Mouse (Mus musculus) hindbrain, embryonic 16.5 days (tissue): ENCODE measurements at regions not wholly inside any gene's neighbourhood (a gene's known extent, or its start where the extent isn't known, plus 50 kb on each side); places are given as distances from the start of the nearest gene placed in this dataset.

Experiments used
- ATAC-seq: fragments of 200-750 bp; cut with Nextera tagmentation; 2 replicates; pipeline ENCODE4 v1.8.0; 2017; ENCODE audit warnings: moderate TSS enrichment, moderate library complexity
- H3K27ac ChIP-seq: fragments of 300-500 bp; sonication (generic); 2 replicates; pipeline ENCODE4 v1.5.1; 2014; ENCODE audit warnings: low read depth, mild to moderate bottlenecking, control low read depth, low read length, moderate library complexity
- H3K27me3 ChIP-seq: fragments of 300-500 bp; sonication (generic); replicated peaks from 2 replicates; pipeline ENCODE4 v1.6.1; 2014; ENCODE audit warnings: low read length; ENCODE audit not compliant: control insufficient read depth, insufficient read depth
- H3K36me3 ChIP-seq: fragments of 300-500 bp; sonication (generic); 2 replicates; pipeline ENCODE4 v1.6.1; 2014; ENCODE audit warnings: mild to moderate bottlenecking, low read length, moderate library complexity, mixed read lengths; ENCODE audit not compliant: control insufficient read depth, insufficient read depth
- H3K4me1 ChIP-seq: fragments of 300-500 bp; sonication (generic); 2 replicates; pipeline ENCODE4 v1.6.1; 2014; ENCODE audit warnings: low read depth, low read length; ENCODE audit not compliant: control insufficient read depth, insufficient read depth
- H3K4me2 ChIP-seq: fragments of 300-500 bp; sonication (generic); 2 replicates; pipeline ENCODE4 v1.6.1; 2014; ENCODE audit warnings: mild to moderate bottlenecking, low read length, control low read depth, moderate library complexity
- H3K4me3 ChIP-seq: fragments of 300-500 bp; sonication (generic); 2 replicates; pipeline ENCODE4 v1.5.1; 2014; ENCODE audit warnings: mild to moderate bottlenecking, low read length, control low read depth, moderate library complexity
- H3K9ac ChIP-seq: fragments of 300-500 bp; sonication (generic); 2 replicates; pipeline ENCODE4 v1.6.1; 2014; ENCODE audit warnings: low read depth, mild to moderate bottlenecking, control low read depth, low read length, moderate library complexity
- H3K9me3 ChIP-seq: fragments of 300-500 bp; sonication (generic); 2 replicates; pipeline ENCODE4 v1.6.1; 2014; ENCODE audit warnings: mild to moderate bottlenecking, low read length, moderate library complexity; ENCODE audit not compliant: control insufficient read depth
- WGBS: fragments of 180-500 bp; shearing (Covaris S2); extraction: QIAGEN DNeasy Blood & Tissue Kit; methylation state at CpG from one replicate; pipeline ENCODE4 v1.1.7; 2014; 5-methylcytosine and 5-hydroxymethylcytosine counted together

DNA sequence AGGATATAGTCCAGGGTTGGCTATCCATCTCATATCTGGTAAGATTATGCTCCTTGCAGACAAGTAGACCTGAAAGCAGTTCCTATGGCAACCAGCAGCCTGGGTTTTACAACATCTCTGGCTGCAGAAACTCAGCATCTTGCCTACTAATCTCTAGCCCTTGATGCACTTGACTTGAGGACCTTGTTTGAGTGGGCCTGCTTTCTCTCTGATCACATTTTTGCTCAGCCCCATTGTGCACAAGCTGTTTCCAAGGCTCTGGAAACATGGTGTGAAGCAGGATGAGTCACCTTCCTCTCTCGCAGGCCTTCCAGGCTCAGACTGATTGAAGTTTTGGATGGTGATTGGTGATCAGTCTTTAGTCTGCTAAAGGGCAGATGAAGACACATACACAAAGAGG is 224.4 kb upstream of the Eef2kmt start:
- 91% methylated on average over 1 of the region's 1 CpGs for WGBS
- H3K4me3 ChIP-seq: no peak overlapping the region
- peaks cover 4% of the 10 kb centered on the region; the same call in 1 of the 2 replicates for H3K4me1 ChIP-seq
- H3K27ac ChIP-seq: no peak overlapping the region
- H3K36me3 ChIP-seq: no peaks in the 10 kb centered on the region
- H3K9ac ChIP-seq: no peak overlapping the region
- no peaks in the 10 kb centered on the region; the same call in 1 of the 2 replicates for H3K27me3 ChIP-seq
- no peak for ATAC-seq
- no peak overlapping the region for H3K4me2 ChIP-seq
- H3K9me3 ChIP-seq: no peaks in the 10 kb centered on the region

DNA sequence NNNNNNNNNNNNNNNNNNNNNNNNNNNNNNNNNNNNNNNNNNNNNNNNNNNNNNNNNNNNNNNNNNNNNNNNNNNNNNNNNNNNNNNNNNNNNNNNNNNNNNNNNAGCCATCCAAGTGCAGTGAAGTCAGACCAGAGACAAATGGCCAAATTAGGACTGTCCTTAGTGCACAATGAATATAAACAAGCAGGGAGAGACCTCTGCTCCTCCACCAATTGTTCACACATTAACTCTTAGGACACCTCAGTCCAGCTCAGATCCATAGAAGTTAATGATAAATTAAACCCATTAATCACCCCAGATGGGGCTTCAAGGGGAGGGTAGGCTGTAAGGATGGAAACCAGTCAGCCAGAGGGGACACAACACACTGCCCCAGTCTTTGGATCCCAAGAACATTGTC is 223.2 kb upstream of the Eef2kmt start:
- Histone ChIP-seq H3K36me3 (no peaks in the 10 kb centered on the region), H3K4me1 (peaks cover 6% of the 10 kb centered on the region), H3K27ac (no peak overlapping the region), H3K4me2 (no peak overlapping the region), H3K27me3 (no peaks in the 10 kb centered on the region; the same call in 1 of the 2 replicates), H3K9ac (no peak overlapping the region), H3K4me3 (no peak overlapping the region), H3K9me3 (no peaks in the 10 kb centered on the region)
- ATAC-seq: no peak

DNA sequence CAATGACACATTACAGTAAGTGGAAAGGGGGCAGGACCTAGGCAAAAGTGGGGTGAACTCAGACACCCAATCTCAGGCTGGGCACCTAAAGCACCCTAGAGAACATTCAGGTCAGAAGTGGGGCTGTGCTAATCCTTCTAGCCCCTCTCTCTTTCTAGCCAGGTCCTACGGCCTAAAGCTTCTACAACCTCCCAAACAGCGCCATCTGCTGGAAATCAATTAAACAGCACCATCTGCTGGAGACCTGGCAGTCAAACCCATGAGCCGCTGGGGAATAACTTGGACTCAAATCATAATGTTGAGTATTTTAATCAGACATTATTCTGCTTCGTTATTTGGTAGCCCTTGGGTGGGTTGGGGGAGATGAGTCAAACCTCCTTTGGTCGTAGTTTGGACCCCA is 215.5 kb upstream of the Eef2kmt start:
- H3K27ac ChIP-seq: no peak overlapping the region
- H3K36me3 ChIP-seq: no peaks in the 10 kb centered on the region
- H3K27me3 ChIP-seq: no peaks in the 10 kb centered on the region
- no peaks in the 10 kb centered on the region for H3K9me3 ChIP-seq
- H3K4me3 ChIP-seq: no peak overlapping the region
- no peak overlapping the region for H3K4me2 ChIP-seq
- H3K9ac ChIP-seq: no peak overlapping the region
- ATAC-seq: no peak
- 19% methylated on average over 5 of the region's 5 CpGs for WGBS
- H3K4me1 ChIP-seq: peaks cover 6% of the 10 kb centered on the region

DNA sequence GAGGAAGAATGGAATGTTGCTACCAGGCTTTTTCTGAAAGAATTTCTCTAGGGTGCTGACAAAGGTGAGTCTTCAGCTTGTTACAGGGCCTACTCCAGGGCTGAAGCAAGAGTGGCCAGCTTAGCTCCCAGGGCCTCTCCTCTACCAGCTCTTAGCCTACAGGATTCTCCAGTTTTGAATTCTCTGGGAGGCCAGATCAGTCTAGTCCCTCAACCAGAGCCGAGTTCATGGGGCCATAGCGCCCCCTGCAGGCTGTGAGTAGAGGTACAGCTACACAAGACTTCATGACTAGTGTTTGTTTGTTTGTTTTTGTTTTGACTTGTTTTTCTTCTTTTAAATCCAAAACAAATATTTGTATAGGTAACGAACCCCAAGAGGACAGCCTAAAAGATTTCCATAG is 211.8 kb upstream of the Eef2kmt start:
- no peak overlapping the region for H3K4me3 ChIP-seq
- H3K4me1 ChIP-seq: no peaks in the 10 kb centered on the region
- H3K4me2 ChIP-seq: no peak overlapping the region
- H3K27me3 ChIP-seq: no peaks in the 10 kb centered on the region
- H3K27ac ChIP-seq: no peak overlapping the region
- ATAC-seq: no peak
- no peak overlapping the region for H3K9ac ChIP-seq
- no peaks in the 10 kb centered on the region for H3K9me3 ChIP-seq
- WGBS: 10% methylated on average over 3 of the region's 3 CpGs
- no peaks in the 10 kb centered on the region for H3K36me3 ChIP-seq

DNA sequence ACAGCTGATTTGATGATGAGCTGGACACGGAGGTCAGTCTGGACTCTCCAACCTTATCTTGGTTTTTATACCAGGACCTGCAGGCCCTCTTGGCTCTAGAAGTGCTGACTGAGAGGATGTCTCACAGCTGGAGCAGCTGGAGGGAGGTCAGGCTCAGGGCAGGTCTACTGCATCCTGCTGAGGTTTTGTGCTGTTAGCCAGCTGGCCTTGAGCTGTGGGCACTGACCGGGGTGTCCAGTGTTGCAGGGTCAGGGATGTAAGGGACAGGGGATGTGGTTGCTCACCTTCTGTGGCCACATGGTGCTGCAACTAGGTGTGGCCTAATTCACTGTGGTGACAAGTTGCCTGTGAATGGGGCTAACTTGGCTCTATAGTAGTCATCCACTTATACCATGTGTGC is 211.0 kb upstream of the Eef2kmt start:
- Histone ChIP-seq H3K9me3 (no peaks in the 10 kb centered on the region), H3K27me3 (no peaks in the 10 kb centered on the region), H3K36me3 (no peaks in the 10 kb centered on the region), H3K27ac (no peak overlapping the region), H3K9ac (no peak overlapping the region), H3K4me1 (no peaks in the 10 kb centered on the region), H3K4me3 (no peak overlapping the region), H3K4me2 (no peak overlapping the region)
- 70% methylated on average over 2 of the region's 2 CpGs for WGBS
- no peak for ATAC-seq

DNA sequence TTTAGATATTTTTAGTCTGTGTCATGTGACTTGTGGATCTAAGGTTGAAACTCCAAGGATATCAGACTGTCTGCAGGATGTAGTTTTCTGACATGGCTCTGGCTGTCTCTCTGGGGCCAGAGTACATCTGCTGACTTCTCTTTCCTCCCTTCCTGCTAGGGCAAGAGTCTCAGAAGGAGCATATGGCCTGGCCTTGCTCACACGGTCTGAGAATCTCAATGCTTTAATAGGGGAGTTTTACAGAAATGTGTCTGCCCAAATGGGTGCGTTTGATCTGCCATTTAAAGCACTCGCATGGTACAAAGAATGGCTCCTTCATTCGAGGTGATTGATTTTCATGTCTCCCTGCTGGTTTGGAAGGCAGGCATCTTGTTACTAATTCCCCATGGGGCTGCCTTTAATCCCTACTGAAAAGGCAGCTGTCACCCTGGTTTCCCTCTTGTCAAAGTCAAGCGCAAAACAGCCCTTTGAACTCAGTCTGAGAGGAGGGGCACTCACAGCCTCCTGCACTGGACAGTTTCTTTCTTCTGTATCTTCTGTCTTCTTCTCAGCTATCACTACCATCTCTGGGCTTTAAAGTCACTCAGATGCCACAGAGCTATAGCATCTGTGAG is 199.7 kb upstream of the Eef2kmt start:
- Histone ChIP-seq H3K27me3 (no peaks in the 10 kb centered on the region), H3K9ac (no peak overlapping the region), H3K4me1 (no peaks in the 10 kb centered on the region), H3K27ac (no peak overlapping the region), H3K4me3 (no peak overlapping the region), H3K36me3 (no peaks in the 10 kb centered on the region), H3K4me2 (no peak overlapping the region), H3K9me3 (no peaks in the 10 kb centered on the region)
- ATAC-seq: no peak
- 10% methylated on average over 5 of the region's 5 CpGs for WGBS

DNA sequence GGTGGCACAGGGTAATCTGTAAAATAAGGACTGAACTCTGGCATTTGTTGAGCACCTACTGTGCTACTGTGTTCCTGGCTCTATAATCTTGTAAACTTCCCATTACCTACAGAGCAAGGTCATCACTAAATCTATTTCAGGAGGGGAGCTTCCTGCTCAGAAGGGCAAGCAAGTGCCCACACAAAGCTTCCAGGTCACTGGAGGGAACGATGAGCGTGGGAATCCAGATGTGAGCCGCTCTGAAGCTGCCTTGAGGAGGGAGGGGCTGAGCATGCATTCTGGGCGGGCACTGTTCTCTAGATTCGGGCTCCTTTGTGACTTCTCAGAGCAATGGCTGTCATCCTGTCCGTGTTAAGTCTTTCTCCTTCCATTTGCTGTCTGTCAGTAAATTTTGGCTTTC is 198.5 kb upstream of the Eef2kmt start:
- H3K4me3 ChIP-seq: no peak overlapping the region
- H3K27ac ChIP-seq: no peak overlapping the region
- no peak overlapping the region for H3K9ac ChIP-seq
- H3K27me3 ChIP-seq: no peaks in the 10 kb centered on the region
- no peaks in the 10 kb centered on the region for H3K4me1 ChIP-seq
- H3K9me3 ChIP-seq: no peaks in the 10 kb centered on the region
- H3K36me3 ChIP-seq: no peaks in the 10 kb centered on the region
- WGBS: 11% methylated on average over 6 of the region's 6 CpGs
- no peak overlapping the region for H3K4me2 ChIP-seq
- no peak for ATAC-seq

DNA sequence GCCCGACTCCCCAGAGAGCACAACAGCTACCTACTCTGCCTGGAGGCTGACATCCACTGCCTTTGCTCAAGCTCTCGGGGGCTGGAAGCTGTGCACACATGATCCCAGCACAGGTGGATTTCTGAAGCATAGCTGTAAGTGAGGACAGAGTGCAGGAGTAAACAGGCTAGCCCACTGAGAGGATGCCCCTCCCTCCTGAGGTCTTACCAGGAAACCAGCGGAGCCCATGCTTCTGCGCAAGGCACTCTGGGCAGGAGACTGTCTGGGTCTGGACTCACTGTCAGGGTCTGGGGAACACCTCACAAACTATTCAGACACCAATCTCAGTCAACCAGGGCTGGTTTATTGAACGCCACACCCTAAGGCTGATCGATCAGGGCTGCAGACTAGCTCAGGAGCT is 197.2 kb upstream of the Eef2kmt start:
- Histone ChIP-seq H3K36me3 (no peaks in the 10 kb centered on the region), H3K4me3 (no peak overlapping the region), H3K27me3 (no peaks in the 10 kb centered on the region), H3K4me1 (no peaks in the 10 kb centered on the region), H3K27ac (no peak overlapping the region), H3K9me3 (no peaks in the 10 kb centered on the region), H3K4me2 (no peak overlapping the region), H3K9ac (no peak overlapping the region)
- 85% methylated on average over 6 of the region's 6 CpGs for WGBS
- ATAC-seq: no peak

DNA sequence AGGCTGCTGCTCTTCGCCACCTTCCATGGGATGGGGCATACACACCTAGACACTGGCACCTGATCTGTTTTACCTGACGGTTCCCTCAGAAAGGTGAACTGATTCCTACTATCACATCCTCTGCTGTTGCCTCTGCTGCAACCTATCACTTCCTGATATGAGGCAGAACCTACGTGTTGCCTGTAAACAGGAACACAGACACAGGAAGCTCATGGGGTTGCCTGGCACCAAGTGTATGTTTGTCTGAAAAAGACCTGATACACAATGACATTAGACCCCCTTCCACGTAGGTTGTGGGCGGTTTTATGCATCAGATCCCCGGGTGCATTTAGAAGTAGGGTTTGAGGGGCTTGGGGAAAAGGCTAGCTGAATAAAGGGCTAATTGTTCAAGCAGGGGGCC is 190.0 kb upstream of the Eef2kmt start:
- H3K9me3 ChIP-seq: no peaks in the 10 kb centered on the region
- no peaks in the 10 kb centered on the region for H3K27me3 ChIP-seq
- H3K4me2 ChIP-seq: no peak overlapping the region
- no peak overlapping the region for H3K9ac ChIP-seq
- 80% methylated on average over 6 of the region's 6 CpGs for WGBS
- no peak overlapping the region for H3K4me3 ChIP-seq
- no peaks in the 10 kb centered on the region for H3K4me1 ChIP-seq
- no peak overlapping the region for H3K27ac ChIP-seq
- no peak for ATAC-seq
- H3K36me3 ChIP-seq: no peaks in the 10 kb centered on the region

DNA sequence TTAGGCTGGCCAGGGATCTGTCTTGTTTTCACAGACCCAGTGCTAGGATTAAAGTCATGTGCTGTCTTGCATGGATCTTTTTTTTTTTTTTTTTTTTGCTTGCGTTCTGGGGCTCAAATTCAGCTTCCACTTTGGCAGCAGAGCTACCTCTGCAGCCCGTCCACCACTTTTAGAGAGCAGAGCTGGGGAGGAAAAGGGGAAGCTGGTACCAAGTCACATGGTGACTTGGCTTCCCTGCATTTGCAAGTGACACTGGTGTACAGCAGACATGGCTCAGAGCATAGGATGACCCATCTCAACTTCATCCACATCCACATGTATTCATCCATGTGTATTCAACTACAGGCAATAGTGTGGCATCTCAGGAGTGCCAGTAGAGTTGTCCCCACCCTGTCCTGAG is 189.0 kb upstream of the Eef2kmt start:
- Histone ChIP-seq H3K4me2 (no peak overlapping the region), H3K9me3 (no peaks in the 10 kb centered on the region), H3K27me3 (no peaks in the 10 kb centered on the region), H3K4me3 (no peak overlapping the region), H3K4me1 (no peaks in the 10 kb centered on the region), H3K9ac (no peak overlapping the region), H3K27ac (no peak overlapping the region), H3K36me3 (no peaks in the 10 kb centered on the region)
- no peak for ATAC-seq
- 74% methylated on average over 2 of the region's 2 CpGs for WGBS
